Mouse (Mus musculus) liver, embryonic 14.5 days (tissue): ENCODE results near the gene Kif6. TPM values are rescaled to one million over a fixed set of nuclear protein-coding genes. Genes with fewer than 3 reads are reported as not detected.

ENCODE experiments used
- ATAC-seq: fragments of 200-750 bp; cut with Nextera tagmentation; 2 replicates; pipeline ENCODE4 v1.8.0; 2017; ENCODE audit warnings: moderate number of reproducible peaks, mild to moderate bottlenecking, moderate library complexity; ENCODE audit not compliant: insufficient read depth
- DNase-seq, 3 experiments: peaks; one replicate each; pipeline ENCODE4 v3.0.0-alpha.2; 2012 to 2013; ENCODE audit warnings: low read depth in 3 of 3, low spot score in 3 of 3
- H3K27ac ChIP-seq: fragments of 300-500 bp; sonication (generic); 2 replicates; pipeline ENCODE4 v1.5.1; 2014; ENCODE audit warnings: moderate library complexity, mild to moderate bottlenecking, control low read depth, inconsistent platforms
- H3K27me3 ChIP-seq: fragments of 300-500 bp; sonication (generic); 2 replicates; pipeline ENCODE4 v1.6.1; 2014; ENCODE audit warnings: mild to moderate bottlenecking, low read length, moderate library complexity; ENCODE audit not compliant: control insufficient read depth, insufficient read depth
- H3K36me3 ChIP-seq: fragments of 300-500 bp; sonication (generic); replicated peaks from 2 replicates; pipeline ENCODE4 v1.6.1; 2014; ENCODE audit warnings: low read depth; ENCODE audit not compliant: control insufficient read depth, insufficient read depth
- H3K4me1 ChIP-seq, 2 experiments: fragments of 200-500 bp in 1 of 2; fragments of 300-500 bp in 1 of 2; sonication (generic) in 1 of 2; replicated peaks; 2 replicates each; pipeline ENCODE4 v1.6.1; 2012 to 2014; ENCODE audit warnings: antibody characterized with exemption in 1 of 2, inconsistent platforms in 1 of 2, low read length in 1 of 2; ENCODE audit not compliant: control insufficient read depth in 2 of 2, insufficient read depth in 2 of 2
- H3K4me2 ChIP-seq: fragments of 300-500 bp; sonication (generic); 2 replicates; pipeline ENCODE4 v1.6.1; 2014; ENCODE audit warnings: low read depth, mild to moderate bottlenecking, control low read depth, moderate library complexity
- H3K4me3 ChIP-seq, 2 experiments: fragments of 200-500 bp in 1 of 2; fragments of 300-500 bp in 1 of 2; sonication (generic) in 1 of 2; 2 replicates each; pipeline ENCODE4 v1.5.1; 2012 to 2014; ENCODE audit warnings: low read depth in 2 of 2, low read length in 2 of 2, mild to moderate bottlenecking in 2 of 2, control low read depth in 1 of 2, inconsistent platforms in 1 of 2, moderate library complexity in 1 of 2; ENCODE audit not compliant: insufficient read depth in 1 of 2
- H3K9ac ChIP-seq: fragments of 300-500 bp; sonication (generic); replicated peaks from 2 replicates; pipeline ENCODE4 v1.6.1; 2014; ENCODE audit warnings: mild to moderate bottlenecking, control low read depth, moderate library complexity
- H3K9me3 ChIP-seq: fragments of 300-500 bp; sonication (generic); 2 replicates; pipeline ENCODE4 v1.6.1; 2016; ENCODE audit warnings: low read length, mixed read lengths; ENCODE audit not compliant: control insufficient read depth
- CTCF ChIP-seq: IDR thresholded peaks from 2 replicates; pipeline ENCODE4 v1.5.1; 2016; ENCODE audit warnings: antibody characterized with exemption, low read depth, control low read depth
- EP300 ChIP-seq: IDR thresholded peaks from 2 replicates; pipeline ENCODE4 v1.6.1; 2016; ENCODE audit warnings: antibody characterized with exemption, low read depth
- WGBS: fragments of 180-500 bp; shearing (Covaris S2); extraction: QIAGEN DNeasy Blood & Tissue Kit; methylation state at CpG from one replicate; pipeline ENCODE4 v1.1.7; 2014; ENCODE audit not compliant: insufficient replicate concordance; 5-methylcytosine and 5-hydroxymethylcytosine counted together
- polyA plus RNA-seq, 2 experiments: library from polyadenylated mRNA; depleted of rRNA in 1 of 2; stranded (reverse) in 1 of 2; unstranded in 1 of 2; fragments of >200 nt; fragmentation: Nextera tagmentation in 1 of 2; extraction: Ambion mirVana in 1 of 2; gene quantifications; 2 replicates each; pipeline versions ENCODE4 v1.2.1 to v1.2.3; 2012 to 2014

Gene Kif6
- polyA plus RNA-seq, 2 experiments, result 0.06 TPM; not detected in 1

DNA sequence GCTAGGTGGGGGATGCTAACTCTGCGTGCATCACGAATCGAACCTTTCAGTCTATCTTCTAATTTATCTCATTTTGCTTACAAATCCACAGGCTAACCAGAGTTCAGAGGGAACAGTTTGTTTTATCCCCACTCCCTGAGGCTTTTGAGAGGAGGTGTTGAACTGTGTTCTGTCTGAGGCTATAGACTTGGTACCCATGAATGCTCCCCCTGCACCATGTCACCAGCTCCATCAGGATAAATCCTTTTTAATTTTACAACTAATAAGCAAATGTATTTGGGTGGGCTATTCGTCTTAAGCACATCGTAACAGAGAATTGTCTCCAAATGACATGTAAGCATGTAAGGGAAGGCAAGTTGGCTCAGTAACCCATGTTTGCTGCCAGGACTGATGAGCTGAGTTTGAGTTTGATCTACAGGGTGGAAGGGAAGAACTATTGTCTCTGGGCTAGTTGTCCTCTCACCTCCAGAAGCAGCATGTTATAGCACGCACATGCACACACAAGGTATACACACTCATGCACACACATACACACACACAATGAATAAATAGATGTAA is 122.4 kb downstream of the Kif6 start:
- 79% methylated on average over 6 of the region's 6 CpGs for WGBS
- ATAC-seq, result no peak
- no peak for DNase-seq

GRCm38 (mm10) chr17:49738351-49738750 is 123.4 kb downstream of the Kif6 start:
- no peak overlapping the region for H3K27ac ChIP-seq
- no peak overlapping the region for H3K9ac ChIP-seq
- ATAC-seq (no peak), DNase-seq (no peak)
- TF ChIP-seq EP300 (no peak), CTCF (no peak)
- whole genome bisulfite sequencing, result 66% methylated on average over 11 of the region's 11 CpGs
- H3K27me3 ChIP-seq, result no peaks in the 10 kb centered on the region
- H3K4me1 ChIP-seq, result no peaks in the 10 kb centered on the region
- H3K4me3 ChIP-seq, result no peak overlapping the region
- no peak overlapping the region for H3K4me2 ChIP-seq
- H3K36me3 ChIP-seq, result no peaks in the 10 kb centered on the region
- no peaks in the 10 kb centered on the region for H3K9me3 ChIP-seq

More for the DNA sequence above, 122.4 kb downstream of the Kif6 start:
- no peak overlapping the region for H3K9ac ChIP-seq
- no peaks in the 10 kb centered on the region for H3K4me1 ChIP-seq
- H3K4me3 ChIP-seq, result no peak overlapping the region
- TF ChIP-seq CTCF, result no peak
- no peak for TF ChIP-seq EP300
- H3K36me3 ChIP-seq, result no peaks in the 10 kb centered on the region
- H3K27me3 ChIP-seq, result no peaks in the 10 kb centered on the region
- no peak overlapping the region for H3K27ac ChIP-seq
- H3K4me2 ChIP-seq, result no peak overlapping the region
- no peaks in the 10 kb centered on the region for H3K9me3 ChIP-seq

- Histone ChIP-seq H3K9me3 (no peaks in the 10 kb centered on the region), H3K27me3 (no peaks in the 10 kb centered on the region), H3K4me3 (no peak overlapping the region), H3K4me2 (no peak overlapping the region), H3K9ac (no peak overlapping the region), H3K4me1 (no peaks in the 10 kb centered on the region), H3K36me3 (no peaks in the 10 kb centered on the region), H3K27ac (no peak overlapping the region)
- no peak for ATAC-seq
- no peak for DNase-seq
- 67% methylated on average over 9 of the region's 9 CpGs for WGBS
- no peak for TF ChIP-seq EP300
These were observed 125.2 kb downstream of the Kif6 start for GRCm38 (mm10) chr17:49739896-49740679.

- no peak for TF ChIP-seq CTCF
- TF ChIP-seq EP300, result no peak
- no peaks in the 10 kb centered on the region for H3K4me1 ChIP-seq
- no peaks in the 10 kb centered on the region for H3K36me3 ChIP-seq
- ATAC-seq (no peak), DNase-seq (no peak)
- H3K4me3 ChIP-seq, result no peak overlapping the region
- no peaks in the 10 kb centered on the region for H3K9me3 ChIP-seq
- H3K4me2 ChIP-seq, result no peak overlapping the region
- no peak overlapping the region for H3K27ac ChIP-seq
- no peaks in the 10 kb centered on the region for H3K27me3 ChIP-seq
- no peak overlapping the region for H3K9ac ChIP-seq
- 73% methylated on average over 4 of the region's 4 CpGs for WGBS
These were observed 126.2 kb downstream of the Kif6 start for GRCm38 (mm10) chr17:49741172-49741571.

DNA sequence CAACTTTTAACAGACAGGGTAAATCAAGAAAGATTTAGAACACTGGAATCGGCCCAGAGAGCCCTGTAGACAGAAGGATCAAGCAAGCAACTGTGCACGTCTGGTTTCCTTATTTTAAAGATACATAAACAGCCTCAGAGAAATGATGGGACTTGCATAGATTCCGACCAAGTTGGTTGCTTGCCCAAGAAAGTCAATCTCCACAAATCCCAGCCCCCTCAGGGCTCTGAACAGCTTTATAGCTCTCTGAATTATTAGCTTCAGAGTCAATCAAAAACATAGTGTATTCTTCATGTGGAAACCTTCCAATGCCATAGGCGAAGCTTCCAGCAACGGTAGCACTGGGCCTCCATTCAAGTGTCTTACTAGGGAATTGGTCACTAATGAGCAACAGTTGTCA is 127.0 kb downstream of the Kif6 start:
- Histone ChIP-seq H3K9ac (no peak overlapping the region), H3K36me3 (no peaks in the 10 kb centered on the region), H3K9me3 (no peaks in the 10 kb centered on the region), H3K4me1 (no peaks in the 10 kb centered on the region), H3K4me2 (no peak overlapping the region), H3K4me3 (no peak overlapping the region), H3K27ac (no peak overlapping the region), H3K27me3 (no peaks in the 10 kb centered on the region)
- DNase-seq (no peak), ATAC-seq (no peak)
- TF ChIP-seq CTCF (no peak), EP300 (no peak)
- WGBS, result 61% methylated on average over 5 of the region's 5 CpGs
